Mouse (Mus musculus): ENCODE measurements around the gene Mfap2. TPM values are rescaled to one million over a fixed set of nuclear protein-coding genes. Genes with fewer than 3 reads are reported as not detected.
A peak's percentile ranks its signal among the peaks of the same experiment; 100 is the strongest.

Mfap2 gene
- 108 and 200 TPM in 2 replicates for polyA plus RNA-seq (2011; ENCODE audit: insufficient read length, low read depth, missing spikeins)

GRCm38 (mm10) chr4:141010118-141010517, at the start of gene Mfap2:
Gene Mfap2, plus strand, starts transcription at chr4:141010418.
- Histone ChIP-seq H3K27ac (ENCODE audit: insufficient read depth, low read length) (peak within 1 kb of the TSS; percentile 77), H3K4me3 (ENCODE audit: insufficient read depth, low read length) (peak within 1 kb of the TSS; percentile 71), H3K4me1 (ENCODE audit: control insufficient read depth, insufficient read depth, low read length) (0 out of 2 replicates have a peak, but pooled peaks cover 5% of the 10 kb centered on the region)
- TF ChIP-seq POLR2A (IDR thresholded peaks at IDR 0.05; ENCODE audit: low read depth, low read length) (no peak), CTCF (IDR thresholded peaks at IDR 0.05; ENCODE audit: borderline replicate concordance, insufficient read depth, low read length) (no peak)

- TF ChIP-seq POLR2A (IDR thresholded peaks at IDR 0.05; ENCODE audit: low read depth, low read length) = peak; percentile 75
- TF ChIP-seq CTCF (IDR thresholded peaks at IDR 0.05; ENCODE audit: borderline replicate concordance, insufficient read depth, low read length) = no peak
- Histone ChIP-seq H3K4me1 (ENCODE audit: control insufficient read depth, insufficient read depth, low read length) (0 out of 2 replicates have a peak, but pooled peaks cover 3% of the 10 kb centered on the region), H3K27ac (ENCODE audit: insufficient read depth, low read length) (peak within 1 kb of the TSS; percentile 45), H3K4me3 (ENCODE audit: insufficient read depth, low read length) (peak within 1 kb of the TSS; percentile 99)
These were observed 49.3 kb upstream of the Mfap2 start, which contains the start of gene Sdhb for GRCm38 (mm10) chr4:140960781-140961466. Gene Sdhb, plus strand, starts transcription at chr4:140961203.

- Histone ChIP-seq H3K4me1 (ENCODE audit: control insufficient read depth, insufficient read depth, low read length) (0 out of 2 replicates have a peak, but pooled peaks cover 3% of the 10 kb centered on the region), H3K4me3 (ENCODE audit: insufficient read depth, low read length) (peak overlapping the region; percentile 99), H3K27ac (ENCODE audit: insufficient read depth, low read length) (peak overlapping the region; percentile 45)
- no peak for TF ChIP-seq POLR2A (IDR thresholded peaks at IDR 0.05; ENCODE audit: low read depth, low read length)
These were observed 48.6 kb upstream of the Mfap2 start for GRCm38 (mm10) chr4:140961467-140962206.

GRCm38 (mm10) chr4:140962207-140962909, 47.9 kb upstream of the Mfap2 start:
- TF ChIP-seq POLR2A (IDR thresholded peaks at IDR 0.05; ENCODE audit: low read depth, low read length) = no peak
- no peak for TF ChIP-seq CTCF (IDR thresholded peaks at IDR 0.05; ENCODE audit: borderline replicate concordance, insufficient read depth, low read length)
- no peak overlapping the region for H3K27ac ChIP-seq (ENCODE audit: insufficient read depth, low read length)
- peak overlapping the region; percentile 99 for H3K4me3 ChIP-seq (ENCODE audit: insufficient read depth, low read length)
- H3K4me1 ChIP-seq (ENCODE audit: control insufficient read depth, insufficient read depth, low read length) = 0 out of 2 replicates have a peak, but pooled peaks cover 3% of the 10 kb centered on the region

- no peak overlapping the region for H3K4me3 ChIP-seq (ENCODE audit: insufficient read depth, low read length)
- TF ChIP-seq CTCF (IDR thresholded peaks at IDR 0.05; ENCODE audit: borderline replicate concordance, insufficient read depth, low read length) (no peak), POLR2A (IDR thresholded peaks at IDR 0.05; ENCODE audit: low read depth, low read length) (no peak)
These were observed 47.3 kb upstream of the Mfap2 start for GRCm38 (mm10) chr4:140962950-140963349.

GRCm38 (mm10) chr4:140963941-140964597, 46.1 kb upstream of the Mfap2 start:
- Histone ChIP-seq H3K27ac (ENCODE audit: insufficient read depth, low read length) (no peak overlapping the region), H3K4me3 (ENCODE audit: insufficient read depth, low read length) (no peak overlapping the region), H3K4me1 (ENCODE audit: control insufficient read depth, insufficient read depth, low read length) (0 out of 2 replicates have a peak, but pooled peaks cover 3% of the 10 kb centered on the region)
- TF ChIP-seq POLR2A (IDR thresholded peaks at IDR 0.05; ENCODE audit: low read depth, low read length) = no peak
- TF ChIP-seq CTCF (IDR thresholded peaks at IDR 0.05; ENCODE audit: borderline replicate concordance, insufficient read depth, low read length) = no peak

More at GRCm38 (mm10) chr4:140962950-140963349, 47.3 kb upstream of the Mfap2 start:
- Histone ChIP-seq H3K27ac (ENCODE audit: insufficient read depth, low read length) (no peak overlapping the region), H3K4me1 (ENCODE audit: control insufficient read depth, insufficient read depth, low read length) (0 out of 2 replicates have a peak, but pooled peaks cover 3% of the 10 kb centered on the region)

GRCm38 (mm10) chr4:140964620-140965019, 45.6 kb upstream of the Mfap2 start:
- no peak overlapping the region for H3K4me3 ChIP-seq (ENCODE audit: insufficient read depth, low read length)
- no peak overlapping the region for H3K27ac ChIP-seq (ENCODE audit: insufficient read depth, low read length)
- 0 out of 2 replicates have a peak, but pooled peaks cover 3% of the 10 kb centered on the region for H3K4me1 ChIP-seq (ENCODE audit: control insufficient read depth, insufficient read depth, low read length)
- no peak for TF ChIP-seq POLR2A (IDR thresholded peaks at IDR 0.05; ENCODE audit: low read depth, low read length)
- TF ChIP-seq CTCF (IDR thresholded peaks at IDR 0.05; ENCODE audit: borderline replicate concordance, insufficient read depth, low read length) = peak; percentile 57; the same call in 1 of the 2 replicates

GRCm38 (mm10) chr4:140967386-140968159, 42.6 kb upstream of the Mfap2 start:
- TF ChIP-seq POLR2A (IDR thresholded peaks at IDR 0.05; ENCODE audit: low read depth, low read length) = no peak
- TF ChIP-seq CTCF (IDR thresholded peaks at IDR 0.05; ENCODE audit: borderline replicate concordance, insufficient read depth, low read length) = no peak
- Histone ChIP-seq H3K4me1 (ENCODE audit: control insufficient read depth, insufficient read depth, low read length) (0 out of 2 replicates have a peak, but pooled peaks cover 3% of the 10 kb centered on the region), H3K4me3 (ENCODE audit: insufficient read depth, low read length) (no peak overlapping the region), H3K27ac (ENCODE audit: insufficient read depth, low read length) (no peak overlapping the region)

Measured in embryonic fibroblast, embryonic 13.5 days (primary cell).